Mouse (Mus musculus) heart, adult 11 months (tissue): ENCODE results near the gene Cenpx.
A peak's percentile ranks its signal among the peaks of the same experiment; 100 is the strongest.

Experiments used
- DNase-seq: peaks from one replicate; pipeline ENCODE4 v3.0.0; 2022

The Cenpx gene

DNA sequence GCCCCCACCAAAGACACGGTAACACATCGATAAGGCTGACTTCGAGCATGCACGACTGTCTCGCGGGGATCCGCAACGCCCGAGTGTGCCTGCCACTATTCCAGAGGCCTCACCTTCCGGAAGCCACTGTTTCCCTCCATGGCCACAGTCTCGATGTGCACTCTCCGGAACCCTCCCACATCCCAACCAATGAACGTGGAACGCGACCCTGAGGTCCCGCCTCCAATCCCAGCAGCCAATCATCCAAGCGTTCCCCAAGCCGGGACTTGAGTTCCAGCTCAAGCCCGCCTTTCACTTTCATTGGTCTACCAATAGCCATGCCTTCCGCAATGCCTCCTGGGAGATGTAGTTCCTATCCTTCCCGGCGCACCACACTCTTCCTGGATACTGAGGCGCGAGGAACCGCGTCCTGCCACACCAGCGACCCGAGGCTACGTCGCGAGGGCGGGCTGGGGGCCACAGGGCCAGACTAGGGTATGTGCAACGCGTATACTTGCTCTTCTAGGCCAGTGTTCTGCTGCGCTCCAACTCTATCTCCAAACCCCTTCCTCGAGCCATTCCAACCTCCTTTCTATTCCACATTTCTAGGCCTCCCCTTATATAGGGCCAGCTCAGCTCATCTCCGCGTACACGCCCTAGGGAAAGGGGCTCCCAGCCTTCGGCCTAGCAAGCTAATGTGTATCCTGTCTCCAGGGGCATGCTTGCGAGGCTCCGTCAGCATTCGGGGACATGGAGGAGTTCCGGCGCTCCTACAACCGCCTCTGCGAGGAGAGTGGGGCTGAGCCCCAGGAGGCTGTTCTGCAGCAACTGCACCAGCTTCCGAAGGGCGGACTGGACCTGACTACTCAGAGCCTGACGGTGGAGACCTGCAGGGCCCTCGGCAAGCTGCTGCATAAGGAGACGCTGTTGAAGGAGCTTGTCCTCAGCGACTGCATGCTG, at the start of gene Cenpx, which contains the start of gene Lrrc45:
Gene Cenpx, minus strand, starts transcription at position 159 of the 939 bp plus-strand sequence.
Gene Lrrc45, plus strand, starts transcription at position 346 of the 939 bp plus-strand sequence.
- peak; percentile 100 for DNase-seq

- DNase-seq, result peak; percentile 83
Measured at GRCm38 (mm10) chr11:120762672-120763041, 49.1 kb upstream of the Cenpx start, which contains the start of gene Hmga1b. Gene Hmga1b (plus strand): TSS chr11:120762794.

DNA sequence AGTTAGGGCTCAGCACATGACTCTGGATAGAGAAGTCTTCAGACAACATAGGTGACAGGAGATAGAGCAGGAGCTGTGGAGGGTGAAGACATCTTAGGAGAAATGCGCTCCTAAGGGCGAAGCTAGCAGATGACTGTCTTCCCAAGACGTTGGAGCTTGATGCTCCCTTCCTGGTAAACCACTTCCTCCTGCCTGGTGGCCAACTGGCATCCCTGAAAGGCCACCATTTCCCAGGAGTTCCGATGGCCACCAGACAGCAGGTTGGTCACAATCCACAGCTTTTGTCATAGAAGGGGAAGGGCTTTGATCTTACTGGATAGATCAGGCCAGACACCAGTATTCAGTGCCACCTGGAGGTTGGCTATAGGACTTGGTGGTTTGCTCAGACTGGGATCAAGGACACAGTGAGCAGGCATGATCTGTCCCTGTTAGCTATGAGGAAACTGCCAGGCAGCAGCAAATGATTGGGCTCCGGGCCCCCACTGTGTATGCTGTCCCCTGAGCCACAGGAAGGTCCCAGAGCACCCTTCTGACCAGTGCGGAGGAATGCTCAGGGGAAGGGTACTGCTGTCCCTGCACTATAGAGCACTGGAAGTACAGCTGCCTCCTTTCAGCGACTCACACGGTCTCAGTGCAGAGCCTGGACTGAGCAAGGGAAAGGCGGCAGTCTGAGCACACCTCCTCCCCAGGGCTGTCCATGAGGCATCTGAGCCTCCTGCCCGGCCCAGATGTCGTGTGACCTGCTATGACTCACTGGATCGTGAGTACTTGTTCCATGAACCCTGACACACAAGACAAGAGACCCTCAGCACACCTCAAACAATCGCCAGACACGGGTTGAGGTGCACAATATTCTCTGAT, 48.5 kb upstream of the Cenpx start:
- DNase-seq, result peak; percentile 66

GRCm38 (mm10) chr11:120760236-120760635, 46.7 kb upstream of the Cenpx start:
- DNase-seq, result no peak

GRCm38 (mm10) chr11:120751606-120752005, 38.1 kb upstream of the Cenpx start:
- peak; percentile 65 for DNase-seq

DNA sequence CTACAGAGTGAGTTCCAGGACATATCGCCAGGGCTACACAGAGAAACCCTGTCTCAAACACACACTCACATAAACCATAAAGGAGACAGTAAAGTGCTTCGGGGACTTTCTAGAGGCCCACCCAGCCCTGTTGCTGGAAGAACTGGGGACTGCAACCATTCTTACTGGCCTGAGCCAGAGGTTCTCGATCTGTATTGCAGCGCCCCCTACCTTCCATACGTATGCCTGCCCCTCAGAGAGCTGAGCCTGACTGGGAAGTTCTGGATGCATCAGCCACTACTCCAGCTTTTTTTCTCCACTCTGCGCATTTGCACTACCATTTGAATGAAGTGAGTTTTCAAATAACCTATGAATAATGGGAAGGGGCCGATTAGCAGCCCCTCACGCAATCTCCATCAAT, 35.9 kb upstream of the Cenpx start:
- peak; percentile 94 for DNase-seq

- peak; percentile 95 for DNase-seq
Measured at GRCm38 (mm10) chr11:120747974-120748373, 34.4 kb upstream of the Cenpx start.

- DNase-seq, result peak; percentile 76
Measured at GRCm38 (mm10) chr11:120744121-120744701, 30.7 kb upstream of the Cenpx start.

GRCm38 (mm10) chr11:120740981-120741380, 27.4 kb upstream of the Cenpx start:
- DNase-seq, result no peak

GRCm38 (mm10) chr11:120736424-120736823, 22.9 kb upstream of the Cenpx start:
- DNase-seq, result peak; percentile 78

- DNase-seq, result peak; percentile 98
Measured at GRCm38 (mm10) chr11:120733521-120733920, 20.0 kb upstream of the Cenpx start.

DNA sequence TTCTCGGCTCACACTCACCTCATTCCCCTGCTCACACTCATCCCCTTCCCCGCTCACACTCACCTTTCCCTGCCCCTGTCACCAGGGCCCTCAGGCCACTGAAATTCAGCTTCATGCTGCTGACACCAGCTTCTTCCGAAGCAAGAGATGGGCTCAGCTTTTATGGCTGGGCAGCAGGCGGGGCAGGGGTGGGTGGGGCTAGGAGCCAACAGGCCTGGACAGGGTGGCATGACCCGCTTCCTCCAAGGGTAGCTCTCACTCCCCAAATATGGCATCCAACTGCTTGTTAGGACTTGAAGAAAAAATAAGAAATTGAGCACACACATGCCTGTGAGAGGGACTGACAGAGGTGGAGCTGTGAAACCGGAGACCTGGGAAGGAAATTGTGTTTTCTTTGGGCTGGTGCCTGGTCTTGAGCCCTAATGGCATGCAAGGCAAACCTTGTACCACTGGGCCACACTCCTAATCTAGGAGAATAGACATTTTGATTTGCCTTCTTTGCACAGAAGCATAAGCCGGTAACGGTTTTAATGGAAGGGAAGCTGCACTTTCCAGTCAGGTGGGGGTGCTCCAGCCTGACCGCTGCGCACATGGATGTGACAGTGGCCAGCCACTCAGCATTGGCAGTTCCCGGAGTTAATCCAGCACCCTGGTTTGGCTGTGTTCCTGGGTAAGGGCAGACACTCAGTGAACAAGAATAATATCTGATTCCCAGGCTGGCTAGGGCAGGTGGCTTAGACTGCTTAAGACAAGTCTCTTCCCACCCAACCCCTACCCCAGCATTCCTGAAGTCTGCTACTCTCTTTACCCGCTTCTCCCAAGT, 18.5 kb upstream of the Cenpx start, which contains the start of gene Cbr2:
Gene Cbr2, minus strand, starts transcription at position 257 of the 823 bp plus-strand sequence.
- peak; percentile 96 for DNase-seq

GRCm38 (mm10) chr11:120731395-120731794, 17.9 kb upstream of the Cenpx start:
- peak; percentile 88 for DNase-seq

DNA sequence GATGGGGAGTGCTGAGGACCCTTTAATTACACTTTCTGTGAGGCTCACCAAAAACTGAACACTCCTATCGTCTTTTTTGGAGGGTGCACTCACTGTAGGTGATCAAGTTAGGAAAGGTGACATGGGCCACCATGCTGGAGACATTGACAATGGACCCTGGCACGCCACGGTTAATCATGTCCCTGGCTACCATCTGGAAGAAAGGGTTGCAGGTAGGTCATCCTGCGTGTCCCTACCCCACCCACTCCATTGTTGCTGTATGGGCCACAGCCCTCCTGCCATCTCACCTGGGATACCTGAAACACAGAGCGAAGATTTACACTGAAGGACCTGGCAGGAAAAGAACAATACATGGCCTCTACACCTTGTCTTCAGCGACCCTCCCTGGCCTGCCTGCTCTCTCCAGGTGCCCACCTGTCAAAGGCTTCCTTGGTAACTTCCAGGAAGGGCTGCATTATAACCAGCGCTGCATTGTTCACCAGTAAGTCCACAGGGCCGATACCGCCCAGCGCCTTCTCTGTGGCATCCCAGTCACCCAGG, 16.9 kb upstream of the Cenpx start:
- peak; percentile 91 for DNase-seq

DNA sequence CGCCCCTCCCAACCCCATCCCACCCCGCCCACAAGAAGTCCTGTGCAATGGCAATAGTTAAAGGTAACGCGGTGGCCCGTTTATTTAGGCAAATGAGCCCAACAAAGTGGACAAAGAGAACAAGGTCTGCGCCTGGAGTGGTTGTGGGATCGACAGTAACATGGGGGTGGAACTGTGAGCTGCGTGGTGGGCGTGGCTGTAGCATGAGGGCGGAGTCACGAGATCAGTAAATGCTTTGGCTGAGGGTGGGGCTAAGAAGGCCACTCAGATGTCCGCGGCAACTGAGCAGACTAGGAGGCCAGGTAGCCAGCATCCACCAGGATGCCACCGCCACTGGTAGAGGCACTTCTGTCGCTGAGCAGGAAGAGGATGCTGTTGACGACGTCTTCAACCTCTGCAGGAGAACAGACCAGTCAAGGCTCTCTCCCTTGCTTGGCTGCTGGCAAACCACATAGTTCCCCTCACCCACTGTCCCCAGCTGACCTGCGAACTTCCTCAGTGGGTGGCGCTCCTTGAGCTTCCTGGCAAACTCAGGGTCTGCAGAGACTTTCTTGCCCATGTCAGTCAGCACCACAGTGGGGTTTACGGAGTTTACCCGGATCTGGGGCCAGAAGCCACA, 16.0 kb upstream of the Cenpx start:
- DNase-seq, result peak; percentile 97

- peak; percentile 91 for DNase-seq
Measured at GRCm38 (mm10) chr11:120728530-120729240, 15.1 kb upstream of the Cenpx start.

GRCm38 (mm10) chr11:120727564-120727963, 14.0 kb upstream of the Cenpx start:
- DNase-seq, result no peak

DNA sequence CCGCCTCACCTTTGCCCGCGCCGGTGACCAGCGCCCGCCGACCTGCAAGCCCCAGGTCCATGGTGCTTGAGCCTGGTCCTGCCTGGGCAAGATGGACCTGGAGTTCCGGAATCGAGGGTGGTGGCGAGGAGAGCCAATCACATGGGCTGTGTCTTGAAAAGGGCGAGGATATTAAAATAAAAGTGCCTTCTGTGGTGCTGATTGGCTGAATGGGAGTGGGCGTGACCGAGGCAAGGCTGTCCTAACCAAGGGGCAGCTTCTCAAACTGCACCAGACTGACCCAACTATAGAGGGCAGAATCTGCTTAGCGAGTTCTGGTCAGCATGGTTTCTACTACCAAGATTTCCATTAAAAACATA, 13.6 kb upstream of the Cenpx start, which contains the start of gene Dcxr:
Gene Dcxr, minus strand, starts transcription at position 113 of the 359 bp plus-strand sequence.
- peak; percentile 100 for DNase-seq

- peak; percentile 92 for DNase-seq
Measured at GRCm38 (mm10) chr11:120726243-120727168, 13.0 kb upstream of the Cenpx start.
